ENCODE assay signal across 7 mouse cellular contexts in genomic region chr2:3335611-3336301, GRCm38 (mm10). TPM values are rescaled to one million over a fixed set of nuclear protein-coding genes. Genes with fewer than 3 reads are reported as not detected.
DNase-seq lines count a peak whose midpoint lies in the region; ATAC-seq and TF ChIP-seq lines count a peak whose summit lies in the region.

Gene Acbd7, plus strand, starts transcription at chr2:3336168.

- H3K4me1 ChIP-seq in intestine, embryonic 16.5 days (ENCODE audit: control insufficient read depth, insufficient read depth, low read length) = peaks cover 10% of the 10 kb centered on the region
- no peaks in the 10 kb centered on the region for H3K4me1 ChIP-seq in limb, embryonic 11.5 days (ENCODE audit: control insufficient read depth, insufficient read depth, low read length)
- H3K4me1 ChIP-seq in midbrain, embryonic 12.5 days = peaks cover 23% of the 10 kb centered on the region

- intact Hi-C loops in gastrocnemius, adult 2 months (cut with DNase I) = loop anchor here (10.0 kb wide), 1 partner anchor 111 kb away; no protein-coding TSS in a partner anchor

- TF ChIP-seq CTCF in gastrocnemius, adult 2 months (IDR thresholded peaks at IDR 0.05) = no peak

- ATAC-seq in common myeloid progenitor, adult 5-6 weeks (replicated peaks; ENCODE audit: low read depth, poor library complexity, severe bottlenecking) = peak; percentile 66
- peak; percentile 71 for ATAC-seq in intestine, embryonic 16.5 days
- ATAC-seq in limb, embryonic 11.5 days (ENCODE audit: insufficient number of reproducible peaks, low FRiP score, low TSS enrichment, low read depth) = no peak
- no peak for ATAC-seq in midbrain, embryonic 12.5 days (ENCODE audit: low FRiP score, low read depth)

- peak; percentile 60 for DNase-seq in adrenal gland, adult 8-10 months
- DNase-seq in gastrocnemius, adult 2 months = peak; percentile 55
- peak; percentile 42 for DNase-seq in limb, embryonic 11.5 days (ENCODE audit: low spot score)
- peak; percentile 43 for DNase-seq in spleen, adult 12 weeks (ENCODE audit: low spot score)

- no peaks in the 10 kb centered on the region for H3K9me3 ChIP-seq in intestine, embryonic 16.5 days (ENCODE audit: control insufficient read depth, low read length)
- H3K9me3 ChIP-seq in limb, embryonic 11.5 days (ENCODE audit: control insufficient read depth, low read length) = no peaks in the 10 kb centered on the region
- no peaks in the 10 kb centered on the region for H3K9me3 ChIP-seq in midbrain, embryonic 12.5 days

- WGBS in intestine, embryonic 16.5 days = 4% methylated on average over 20 of the region's 20 CpGs
- 7% methylated on average over 20 of the region's 20 CpGs for WGBS in limb, embryonic 11.5 days
- WGBS in midbrain, embryonic 12.5 days = 8% methylated on average over 20 of the region's 20 CpGs

- peak within 1 kb of the TSS; percentile 55 for H3K4me2 ChIP-seq in intestine, embryonic 16.5 days (ENCODE audit: low read depth, low read length)
- peak within 1 kb of the TSS; percentile 37 for H3K4me2 ChIP-seq in limb, embryonic 11.5 days (ENCODE audit: low read depth, severe bottlenecking)
- peak within 1 kb of the TSS; percentile 64 for H3K4me2 ChIP-seq in midbrain, embryonic 12.5 days (replicated peaks)

- no peaks in the 10 kb centered on the region for H3K27me3 ChIP-seq in intestine, embryonic 16.5 days (replicated peaks; ENCODE audit: control insufficient read depth, insufficient read depth, low read length)
- peaks cover 5% of the 10 kb centered on the region for H3K27me3 ChIP-seq in limb, embryonic 11.5 days (ENCODE audit: control insufficient read depth, insufficient read depth, low read length)
- H3K27me3 ChIP-seq in midbrain, embryonic 12.5 days = peaks cover 16% of the 10 kb centered on the region

- H3K27ac ChIP-seq in gastrocnemius, adult 2 months = no peak within 1 kb of the TSS
- H3K27ac ChIP-seq in intestine, embryonic 16.5 days (ENCODE audit: low read length) = peak within 1 kb of the TSS; percentile 57
- no peak within 1 kb of the TSS for H3K27ac ChIP-seq in limb, embryonic 11.5 days (replicated peaks; ENCODE audit: low read depth, low read length)
- no peak within 1 kb of the TSS for H3K27ac ChIP-seq in midbrain, embryonic 12.5 days (replicated peaks)

- peak within 1 kb of the TSS; percentile 39; the same call in 1 of the 2 replicates for H3K9ac ChIP-seq in intestine, embryonic 16.5 days (ENCODE audit: low read depth, low read length)
- H3K9ac ChIP-seq in limb, embryonic 11.5 days (ENCODE audit: low read length) = peak within 1 kb of the TSS; percentile 7; the same call in 1 of the 2 replicates
- H3K9ac ChIP-seq in midbrain, embryonic 12.5 days (replicated peaks) = peak within 1 kb of the TSS; percentile 12; the same call in 1 of the 2 replicates

- no peaks in the 10 kb centered on the region for H3K36me3 ChIP-seq in intestine, embryonic 16.5 days (ENCODE audit: control insufficient read depth, insufficient read depth, low read length)
- no peaks in the 10 kb centered on the region for H3K36me3 ChIP-seq in limb, embryonic 11.5 days (ENCODE audit: control insufficient read depth, insufficient read depth, low read length)
- H3K36me3 ChIP-seq in midbrain, embryonic 12.5 days = no peaks in the 10 kb centered on the region

- peak within 1 kb of the TSS; percentile 61 for H3K4me3 ChIP-seq in gastrocnemius, adult 2 months
- H3K4me3 ChIP-seq in intestine, embryonic 16.5 days (ENCODE audit: low read length) = peak within 1 kb of the TSS; percentile 44
- no peak within 1 kb of the TSS for H3K4me3 ChIP-seq in limb, embryonic 11.5 days (ENCODE audit: low read depth, low read length)
- peak within 1 kb of the TSS; percentile 33 for H3K4me3 ChIP-seq in midbrain, embryonic 12.5 days

RNA-seq across cellular contexts. Expression of gene Acbd7, which starts in this region (rescaled TPM):
- not detected for total RNA-seq in adrenal gland, adult 8-10 months (2022)
- total RNA-seq in common myeloid progenitor, adult 5-6 weeks (2017) = 1.7 TPM in 1 of 2 replicates, not detected in the other
- total RNA-seq in gastrocnemius, adult 2 months (2021) = under 1 TPM in 1 of 2 experiments, not detected in 1; 0.64 TPM
- polyA plus RNA-seq in intestine, embryonic 16.5 days (2015; fragmentation: Nextera tagmentation; extraction: Ambion mirVana) = 1.2 and 1.5 TPM in 2 replicates
- not detected in 2 replicates for polyA plus RNA-seq in limb, embryonic 11.5 days (2014; fragmentation: Nextera tagmentation; extraction: Ambion mirVana)
- polyA plus RNA-seq in midbrain, embryonic 12.5 days (2016; fragmentation: Nextera tagmentation; extraction: Ambion mirVana) = not detected in 2 replicates

Comparison
In these comparisons a context has a peak if more than half of its experiments do, and no peak if none do; other contexts are left out.
1. Peak in DNase-seq in adrenal gland, adult 8-10 months; RNA of the gene not detected or under 1 TPM.
2. Peak in DNase-seq and H3K4me3 ChIP-seq in gastrocnemius, adult 2 months; RNA of the gene not detected or under 1 TPM.
3. Peak in DNase-seq, H3K9ac ChIP-seq and H3K4me2 ChIP-seq in limb, embryonic 11.5 days; RNA of the gene not detected or under 1 TPM.
4. ATAC-seq: peak in common myeloid progenitor, adult 5-6 weeks (single experiment) and intestine, embryonic 16.5 days (single experiment); none in limb, embryonic 11.5 days (single experiment) and midbrain, embryonic 12.5 days (single experiment).
5. Peak in every context shown above with its lines, with median percentiles within 50 percentile points of each other: DNase-seq, H3K4me2 ChIP-seq and H3K9ac ChIP-seq.